Mouse (Mus musculus): Measurements from ENCODE around the gene Tatdn2. TPM values are rescaled to one million over a fixed set of nuclear protein-coding genes. Genes with fewer than 3 reads are reported as not detected.
A peak's percentile ranks its signal among the peaks of the same experiment; 100 is the strongest.

Gene Tatdn2
- 22.5 and 23.2 TPM in 2 replicates for total RNA-seq (2015)
- total RNA-seq (2017) = 107 and 126 TPM in 2 replicates

DNA sequence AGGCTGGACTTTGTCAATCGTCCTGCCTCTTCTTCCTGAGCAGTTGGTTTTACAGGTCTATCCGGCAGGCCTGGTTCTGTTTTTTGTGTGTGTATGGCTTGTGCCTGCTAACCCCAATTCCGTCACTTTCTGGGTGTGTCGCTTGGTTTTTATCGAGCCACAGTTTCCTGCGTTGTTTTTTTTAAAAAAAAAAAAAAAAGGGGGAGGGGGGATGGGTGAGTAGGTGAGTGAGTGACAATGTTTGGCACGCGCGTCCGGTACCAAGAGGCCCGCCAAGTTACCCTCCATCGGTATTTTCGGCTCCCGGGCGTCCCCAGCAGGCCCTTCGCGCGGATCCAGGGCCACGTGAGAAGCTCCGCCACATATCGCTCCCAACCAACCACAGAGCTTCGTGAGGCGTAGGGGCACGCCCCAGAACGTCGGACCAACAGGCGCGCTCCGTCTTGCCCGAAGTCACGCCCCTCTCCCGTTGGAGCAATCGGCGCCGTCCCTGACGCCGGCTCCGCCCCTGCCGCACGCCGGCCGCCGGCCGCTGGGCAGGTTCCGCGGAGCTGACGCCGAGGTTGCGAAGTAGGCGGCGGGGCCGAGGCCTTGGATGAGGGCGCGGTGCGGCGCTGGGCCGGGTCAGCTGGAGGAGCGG is at the start of gene Tatdn2:
TSS of gene Tatdn2 (plus strand) at position 469 of the 640 bp plus-strand sequence.
- peak; percentile 85 for ATAC-seq (ENCODE audit: poor library complexity, severe bottlenecking)

DNA sequence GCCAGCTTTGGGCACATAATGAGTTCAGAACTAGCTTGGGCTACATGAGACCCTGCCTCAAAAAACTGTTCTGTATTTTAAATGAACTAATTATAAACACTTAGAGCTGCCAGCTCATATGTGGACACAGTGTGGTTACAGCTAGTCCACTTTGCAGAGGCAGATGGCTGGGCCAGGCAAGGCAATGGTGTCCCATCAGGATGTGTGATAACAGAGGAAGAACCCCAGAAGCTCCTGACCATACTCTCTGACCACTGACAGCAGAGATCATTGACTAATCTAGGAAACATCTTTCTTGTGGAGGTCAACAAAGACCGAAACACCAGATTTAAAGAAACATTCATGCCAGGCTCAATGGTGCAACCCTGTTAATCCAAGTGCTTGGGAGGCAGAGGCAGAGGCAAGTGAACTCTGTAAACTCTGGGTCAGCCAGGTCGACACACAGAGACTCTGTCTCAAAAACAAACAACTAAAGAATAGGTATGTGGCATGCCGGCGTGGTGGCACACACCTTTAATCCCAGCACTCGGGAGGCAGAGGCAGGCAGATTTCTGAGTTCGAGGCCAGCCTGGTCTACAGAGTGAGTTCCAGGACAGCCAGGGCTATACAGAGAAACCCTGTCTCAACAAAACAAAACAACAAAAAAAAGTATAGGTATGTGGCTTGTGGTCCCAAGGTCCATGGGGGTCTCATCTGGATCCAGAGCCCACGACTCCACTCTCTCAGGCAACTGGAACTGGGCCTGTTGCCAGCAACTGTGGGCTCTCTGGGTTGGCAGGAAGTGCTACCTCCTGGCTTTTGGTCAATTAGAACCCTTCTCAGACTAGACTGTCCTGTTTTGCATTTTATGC is 47.3 kb upstream of the Tatdn2 start:
- ATAC-seq (ENCODE audit: poor library complexity, severe bottlenecking) = peak; percentile 20

DNA sequence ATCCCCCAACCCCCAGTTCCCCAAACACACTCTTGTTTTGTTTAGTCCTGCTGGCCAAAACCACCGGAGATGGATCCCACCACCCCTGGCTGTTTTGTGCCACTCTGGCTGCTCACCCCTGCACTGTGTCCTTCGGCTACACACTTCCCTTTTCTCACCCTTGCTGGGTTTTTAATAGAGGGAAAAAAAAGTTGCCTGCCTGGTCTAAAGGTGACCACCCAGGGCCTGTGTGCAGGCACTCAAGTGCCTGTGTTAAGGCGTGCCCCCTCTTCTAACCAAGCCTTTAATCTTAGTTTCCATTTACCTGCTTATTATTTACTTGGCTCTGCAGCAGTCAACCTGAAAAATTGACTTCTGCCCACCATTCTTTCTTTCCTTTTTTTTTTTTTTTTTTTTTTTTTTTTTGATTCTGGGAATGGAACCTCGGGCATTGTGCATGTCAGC is 46.6 kb upstream of the Tatdn2 start:
- ATAC-seq (ENCODE audit: poor library complexity, severe bottlenecking) = peak; percentile 47

DNA sequence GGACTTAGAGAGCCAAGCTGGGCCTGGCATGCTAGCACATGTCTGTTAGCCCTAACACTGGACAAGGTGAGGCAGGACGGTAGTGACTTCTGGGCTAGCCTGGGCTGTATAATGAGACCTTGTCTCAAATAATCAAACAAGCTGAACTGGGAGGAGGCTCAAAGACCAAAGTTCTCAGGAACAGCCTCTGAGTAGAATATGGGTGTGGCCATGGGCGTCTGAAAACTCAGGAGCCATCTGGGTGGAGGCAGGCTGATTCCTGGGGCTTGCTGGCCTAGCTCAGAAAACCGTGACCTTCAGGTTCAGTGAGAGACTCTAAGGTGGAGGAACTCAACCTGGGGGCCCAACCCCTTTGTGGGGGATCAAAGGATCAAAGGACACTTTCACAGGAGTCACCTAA is 45.2 kb upstream of the Tatdn2 start:
- ATAC-seq (ENCODE audit: poor library complexity, severe bottlenecking) = no peak

DNA sequence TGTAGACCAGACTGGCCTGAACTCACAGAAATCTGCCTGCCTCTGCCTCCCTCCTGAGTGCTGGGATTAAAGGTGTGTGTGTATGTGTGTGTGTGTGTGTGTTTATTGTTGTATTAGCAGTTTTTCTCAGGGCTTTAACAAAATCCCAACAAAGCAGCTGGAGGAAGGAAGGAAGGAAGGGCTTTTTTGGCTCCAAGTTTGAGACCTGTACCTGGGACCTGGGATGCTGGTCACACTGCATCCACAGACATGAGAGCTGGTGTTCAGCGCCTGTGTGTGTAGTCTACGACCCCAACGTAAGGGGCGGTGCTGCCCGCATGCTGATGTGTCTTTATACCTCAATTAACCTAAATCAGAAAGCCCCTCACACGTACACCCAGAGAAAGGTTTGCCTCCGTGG is 43.3 kb upstream of the Tatdn2 start:
- no peak for ATAC-seq (ENCODE audit: poor library complexity, severe bottlenecking)

DNA sequence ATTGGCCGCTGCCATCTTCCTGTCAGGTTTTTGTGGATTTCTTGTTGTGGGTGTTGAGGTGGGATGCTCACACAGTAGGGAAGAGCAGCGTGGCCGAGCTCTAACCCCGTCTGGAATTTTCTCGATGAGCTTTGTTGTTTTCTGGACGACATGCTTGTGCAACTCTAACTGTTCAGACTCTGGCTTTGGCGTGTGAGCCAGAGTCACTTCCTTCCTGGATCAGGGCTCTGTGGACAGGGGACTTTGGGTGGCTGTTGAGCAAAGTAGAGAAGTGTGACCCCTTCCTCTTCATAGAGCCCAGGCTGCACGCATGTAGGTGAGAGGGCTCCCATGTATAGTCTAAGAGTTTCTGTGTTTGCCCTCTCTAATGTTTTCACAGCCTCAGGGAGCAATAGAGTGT is 42.7 kb upstream of the Tatdn2 start:
- peak; percentile 70 for ATAC-seq (ENCODE audit: poor library complexity, severe bottlenecking)

DNA sequence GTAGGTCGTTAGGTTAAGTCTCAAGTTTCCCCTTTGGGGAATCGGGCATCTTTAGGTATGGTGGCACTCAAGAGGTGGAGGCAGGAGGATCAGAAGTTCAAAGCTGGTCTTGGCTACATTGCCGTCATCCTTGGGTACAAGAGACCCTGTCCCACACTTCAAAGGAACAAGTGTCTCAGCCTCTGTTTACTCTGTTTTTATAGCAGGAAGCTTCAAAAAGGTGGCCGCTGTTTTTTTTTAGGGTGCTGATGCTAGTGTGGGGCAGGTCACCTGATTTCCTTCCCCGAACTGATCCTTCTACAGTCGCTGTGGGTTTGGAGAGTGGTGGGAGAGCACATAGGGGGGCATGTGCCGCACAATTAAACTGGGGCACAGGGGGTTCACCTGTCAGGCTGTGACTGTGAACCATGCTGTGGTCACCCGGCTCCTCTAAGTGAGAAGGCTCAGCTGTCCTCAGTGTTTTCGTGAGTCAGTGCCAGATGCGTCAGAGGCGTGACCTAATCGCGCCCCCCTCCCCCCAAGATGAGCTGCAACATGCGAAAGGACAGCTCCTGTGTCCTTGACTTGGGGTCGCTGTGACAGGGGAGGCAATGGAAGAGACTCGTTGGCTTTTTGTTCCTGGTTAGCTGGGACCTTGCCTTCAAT is 42.0 kb upstream of the Tatdn2 start:
- peak; percentile 62 for ATAC-seq (ENCODE audit: poor library complexity, severe bottlenecking)

DNA sequence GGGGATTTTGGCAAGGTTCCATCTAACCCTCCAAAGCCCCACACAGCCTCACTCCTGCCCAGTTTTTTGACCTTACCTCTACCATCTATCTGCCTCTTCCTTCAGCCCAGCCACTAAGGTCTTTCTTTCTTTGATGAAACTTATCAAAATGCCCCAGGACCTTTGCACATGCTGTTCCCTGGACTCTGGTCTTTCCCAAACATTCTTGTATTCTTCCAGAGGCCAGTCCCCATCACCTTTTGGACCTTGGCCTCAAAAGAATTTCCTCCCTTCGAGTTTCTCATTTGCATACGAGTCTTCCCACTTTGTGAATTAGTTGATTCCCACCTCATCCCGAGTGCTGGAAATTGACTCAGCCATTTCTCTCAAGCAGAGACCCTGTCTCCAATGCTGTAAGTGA is 41.4 kb upstream of the Tatdn2 start:
- ATAC-seq (ENCODE audit: poor library complexity, severe bottlenecking) = no peak

DNA sequence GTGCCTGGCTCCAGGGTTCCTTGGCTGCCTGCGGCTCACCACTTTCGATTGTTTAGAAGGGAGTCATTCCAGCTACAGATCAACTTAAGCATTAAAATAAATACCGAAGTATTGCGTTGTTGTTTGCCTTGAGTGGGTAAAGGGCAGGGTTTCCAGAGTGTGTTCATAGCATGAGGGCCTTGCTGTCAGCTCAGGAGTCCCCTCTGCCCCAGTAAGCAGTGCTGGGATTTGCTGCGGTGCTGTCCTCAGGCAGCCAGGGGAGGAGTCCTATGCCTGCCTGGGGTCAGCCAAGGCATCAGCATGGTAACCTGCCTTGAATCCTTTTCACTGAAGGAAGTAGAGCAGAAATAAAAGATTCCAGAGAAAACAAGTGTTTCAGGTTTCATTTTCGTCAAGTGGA is 40.0 kb upstream of the Tatdn2 start:
- ATAC-seq (ENCODE audit: poor library complexity, severe bottlenecking) = no peak

DNA sequence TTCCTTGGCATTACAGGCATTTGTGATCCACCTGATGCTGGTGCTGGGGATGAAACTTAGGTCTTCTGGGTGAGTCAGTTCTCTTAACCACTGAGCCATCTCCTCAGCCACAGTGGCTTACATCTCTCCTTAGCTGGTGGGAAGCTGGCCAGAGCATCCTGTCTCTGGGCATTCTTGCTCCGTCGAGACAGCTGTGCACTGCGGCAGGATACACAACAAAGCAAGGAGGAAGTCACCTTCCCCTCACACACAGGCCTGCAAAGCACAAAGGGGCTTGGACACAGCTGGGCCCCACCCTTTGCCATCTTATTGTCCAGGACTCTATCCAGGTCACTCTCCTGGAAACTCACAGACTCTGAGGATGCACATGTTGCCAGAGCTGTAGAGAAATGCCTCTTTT is 38.6 kb upstream of the Tatdn2 start:
- no peak for ATAC-seq (ENCODE audit: poor library complexity, severe bottlenecking)

DNA sequence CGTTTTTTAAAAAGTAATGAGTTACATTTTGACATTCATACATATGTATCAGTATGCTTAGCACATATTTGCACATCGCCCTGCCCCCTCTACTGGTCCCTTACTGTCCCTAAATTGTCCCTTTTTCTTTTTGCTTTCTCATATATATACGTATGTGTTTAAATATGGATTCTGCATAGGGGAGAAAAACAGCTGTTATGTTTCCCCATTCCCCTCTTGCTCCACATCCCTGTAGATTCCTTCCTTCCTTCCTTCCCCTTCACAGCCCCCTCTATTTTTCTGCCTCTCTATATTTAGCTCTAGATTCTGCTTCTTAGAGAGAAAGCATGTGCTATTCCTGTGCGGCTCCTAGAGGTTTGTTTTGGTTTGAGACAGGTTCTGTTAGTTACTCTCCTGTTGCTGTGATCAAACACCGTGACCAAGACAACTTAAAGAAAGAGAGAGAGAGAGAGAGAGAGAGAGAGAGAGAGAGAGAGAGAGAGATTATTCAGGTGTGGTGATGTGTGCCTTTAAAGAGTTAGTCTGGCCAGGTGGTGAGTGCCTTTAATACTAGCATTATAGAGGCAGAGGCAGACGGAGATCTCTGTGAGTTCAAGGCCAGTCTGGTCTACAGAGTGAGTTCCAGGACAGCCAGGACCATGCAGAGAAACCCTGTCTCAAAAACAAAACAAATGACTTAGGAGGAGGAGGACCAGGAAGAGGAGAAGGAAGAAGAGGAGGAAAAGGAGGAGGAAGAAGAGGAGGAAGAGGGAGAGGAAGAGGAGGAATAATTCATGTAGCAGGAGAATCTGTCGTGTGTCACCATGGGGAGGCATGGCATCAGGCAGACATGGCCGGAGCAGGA is 37.0 kb upstream of the Tatdn2 start:
- ATAC-seq (ENCODE audit: poor library complexity, severe bottlenecking) = no peak

DNA sequence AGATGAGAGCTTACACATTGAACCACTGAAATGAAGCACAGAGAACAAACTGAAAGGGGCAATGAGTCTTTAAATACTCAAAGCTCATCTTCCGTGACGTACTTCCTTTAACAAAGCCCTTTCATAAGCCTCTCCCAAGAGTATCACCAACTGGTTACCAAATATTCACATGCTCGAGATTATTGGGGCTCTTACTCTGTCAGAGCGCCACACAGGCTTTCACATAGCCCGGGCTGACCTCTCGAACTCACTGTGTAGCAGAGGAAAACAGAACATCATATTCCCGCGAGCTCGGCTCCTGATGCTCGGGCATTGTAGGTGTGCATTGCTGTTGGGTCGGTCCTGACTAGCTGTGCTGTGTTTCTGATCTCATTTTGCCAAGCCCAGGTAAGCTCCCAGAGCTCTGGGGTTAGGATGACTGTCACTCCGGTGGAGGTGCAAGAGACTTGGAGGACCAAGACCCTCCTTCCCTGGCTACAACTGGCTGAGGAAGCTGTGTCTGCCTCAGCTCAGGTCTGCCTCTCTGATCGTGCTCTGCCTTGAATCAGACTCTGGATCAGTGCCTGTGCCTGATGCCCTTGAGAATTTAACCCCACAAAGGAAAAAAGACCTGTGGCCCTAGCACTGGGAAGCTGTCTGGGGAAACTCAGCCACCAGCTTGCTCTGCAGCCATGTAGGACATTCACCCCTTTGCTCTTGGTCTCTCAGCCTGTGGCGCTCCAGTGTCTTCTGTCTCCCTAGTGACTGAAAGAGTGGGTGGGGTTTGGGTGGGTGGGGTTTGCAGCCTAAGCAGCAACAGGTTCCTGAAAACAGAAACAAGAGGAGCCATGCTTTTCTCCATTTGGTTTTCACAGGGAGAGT is 36.1 kb upstream of the Tatdn2 start:
- ATAC-seq (ENCODE audit: poor library complexity, severe bottlenecking) = peak; percentile 43

DNA sequence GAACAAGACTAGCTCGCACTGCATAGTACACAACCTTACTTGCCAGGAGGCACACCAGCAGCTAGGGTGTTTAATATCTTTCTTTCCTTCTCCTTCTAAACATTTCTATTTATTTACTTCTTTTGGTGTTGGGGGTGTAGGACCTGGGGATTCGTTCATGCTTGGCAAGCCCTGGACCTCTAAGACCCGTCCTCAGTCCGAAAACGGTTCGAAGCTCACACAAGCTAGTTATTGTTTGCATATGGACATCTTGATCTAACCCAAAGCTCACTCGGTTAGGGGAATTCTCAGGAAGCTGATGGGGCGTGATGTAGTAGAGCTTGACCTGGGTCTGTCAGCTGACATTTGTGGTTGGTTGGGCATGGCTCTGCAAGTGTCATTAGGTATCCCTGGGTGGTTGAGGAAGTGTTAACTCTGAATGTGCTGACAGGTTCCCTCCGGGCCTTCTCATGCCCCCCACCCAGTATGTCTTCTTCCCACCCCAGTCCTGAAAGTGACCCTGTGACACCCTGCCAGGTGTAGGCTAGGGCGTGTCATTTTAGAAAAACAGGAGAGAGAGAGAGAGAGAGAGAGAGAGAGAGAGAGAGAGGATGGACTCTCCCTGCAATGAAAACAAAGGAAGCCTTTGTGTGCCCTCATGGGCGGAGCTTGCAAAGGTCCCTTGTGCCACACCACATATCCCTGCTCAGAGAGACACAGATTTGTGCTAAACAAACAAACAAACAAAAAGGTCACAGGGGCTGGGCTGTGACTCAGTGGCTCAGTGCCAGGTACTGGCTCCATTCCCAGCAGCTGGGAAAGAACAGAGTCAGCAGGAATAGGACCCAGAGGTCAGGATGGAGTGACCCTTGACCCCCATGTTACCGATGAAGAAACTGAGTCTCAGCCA is 35.3 kb upstream of the Tatdn2 start:
- peak; percentile 35 for ATAC-seq (ENCODE audit: poor library complexity, severe bottlenecking)

DNA sequence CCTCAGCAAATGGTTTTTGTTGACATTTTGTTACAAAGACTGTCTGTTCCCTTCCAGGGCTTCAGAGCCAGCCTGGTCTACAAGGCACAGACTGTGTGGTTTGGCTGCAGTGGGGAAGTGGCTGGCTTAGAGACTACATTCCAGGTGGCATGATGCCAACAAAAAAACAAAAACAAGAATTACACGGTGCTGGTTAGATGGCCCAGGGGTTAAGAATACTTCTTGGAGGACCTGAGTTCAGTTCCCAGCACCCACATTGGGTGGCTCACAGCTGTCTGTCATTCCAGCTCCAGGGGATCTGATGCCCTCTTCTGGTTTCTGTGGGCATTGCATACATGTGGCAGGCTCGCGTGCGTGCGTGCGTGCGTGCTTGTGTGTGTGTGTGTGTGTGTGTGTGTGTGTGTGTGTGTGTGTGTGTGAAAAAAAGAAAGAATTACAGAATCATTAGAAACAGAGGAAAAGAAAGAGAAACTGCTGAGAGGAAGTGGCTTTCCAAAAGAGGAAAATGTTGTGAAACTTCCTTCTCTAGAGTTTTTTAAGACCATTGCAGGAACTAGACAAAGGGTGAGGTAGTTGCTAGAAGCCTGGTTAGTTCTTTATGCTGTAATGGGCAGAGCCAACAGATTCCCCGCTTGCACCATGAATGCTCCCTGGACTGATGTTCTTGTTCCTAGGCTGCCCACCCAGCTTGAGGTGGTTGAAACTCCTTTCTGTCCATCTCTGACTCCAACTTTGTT is 33.7 kb upstream of the Tatdn2 start:
- peak; percentile 56 for ATAC-seq (ENCODE audit: poor library complexity, severe bottlenecking)

DNA sequence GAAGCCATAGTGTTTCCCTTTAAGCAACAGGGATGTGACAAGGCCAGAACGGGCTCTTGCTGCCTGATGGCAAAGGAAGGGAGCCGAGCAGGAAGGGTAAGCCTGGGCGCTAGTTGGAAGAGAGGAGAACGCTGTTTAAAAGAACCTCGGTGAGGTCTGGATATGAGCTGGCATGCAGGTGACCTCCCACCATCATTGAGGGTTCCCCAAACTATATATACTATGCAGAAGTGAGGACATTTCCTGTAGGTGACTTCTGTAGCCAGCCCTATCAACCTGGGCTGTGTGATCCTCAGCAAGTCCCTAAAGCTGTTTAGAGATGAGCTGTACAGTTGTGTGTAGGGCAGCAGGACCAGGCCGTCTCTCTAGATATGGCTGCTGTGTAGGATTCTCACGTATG is 32.5 kb upstream of the Tatdn2 start:
- no peak for ATAC-seq (ENCODE audit: poor library complexity, severe bottlenecking)

DNA sequence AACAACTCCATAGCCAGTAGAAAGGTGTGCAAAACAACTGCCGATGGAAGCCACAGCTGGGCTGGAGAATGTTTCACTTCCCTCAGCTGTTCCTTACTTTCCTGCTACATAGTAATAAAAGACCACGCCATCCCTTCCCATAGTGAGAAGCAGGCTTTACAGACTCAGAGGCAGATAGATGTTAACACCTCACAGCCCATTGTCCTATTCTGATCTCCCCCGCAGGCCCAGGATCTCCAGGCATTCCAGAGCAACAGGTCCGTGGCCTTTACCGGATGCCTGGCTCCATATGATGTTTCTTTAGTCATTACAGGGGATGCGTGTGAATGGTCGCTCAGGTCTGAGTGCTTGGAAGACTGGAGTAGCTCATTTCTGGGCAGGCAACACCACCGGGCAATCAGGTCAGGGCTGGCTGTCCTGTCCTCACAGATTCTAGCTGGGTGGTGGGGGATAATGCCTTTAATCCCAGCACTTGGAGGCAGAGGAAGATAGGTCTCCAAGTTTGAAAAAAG is 29.2 kb upstream of the Tatdn2 start:
- ATAC-seq (ENCODE audit: poor library complexity, severe bottlenecking) = no peak

DNA sequence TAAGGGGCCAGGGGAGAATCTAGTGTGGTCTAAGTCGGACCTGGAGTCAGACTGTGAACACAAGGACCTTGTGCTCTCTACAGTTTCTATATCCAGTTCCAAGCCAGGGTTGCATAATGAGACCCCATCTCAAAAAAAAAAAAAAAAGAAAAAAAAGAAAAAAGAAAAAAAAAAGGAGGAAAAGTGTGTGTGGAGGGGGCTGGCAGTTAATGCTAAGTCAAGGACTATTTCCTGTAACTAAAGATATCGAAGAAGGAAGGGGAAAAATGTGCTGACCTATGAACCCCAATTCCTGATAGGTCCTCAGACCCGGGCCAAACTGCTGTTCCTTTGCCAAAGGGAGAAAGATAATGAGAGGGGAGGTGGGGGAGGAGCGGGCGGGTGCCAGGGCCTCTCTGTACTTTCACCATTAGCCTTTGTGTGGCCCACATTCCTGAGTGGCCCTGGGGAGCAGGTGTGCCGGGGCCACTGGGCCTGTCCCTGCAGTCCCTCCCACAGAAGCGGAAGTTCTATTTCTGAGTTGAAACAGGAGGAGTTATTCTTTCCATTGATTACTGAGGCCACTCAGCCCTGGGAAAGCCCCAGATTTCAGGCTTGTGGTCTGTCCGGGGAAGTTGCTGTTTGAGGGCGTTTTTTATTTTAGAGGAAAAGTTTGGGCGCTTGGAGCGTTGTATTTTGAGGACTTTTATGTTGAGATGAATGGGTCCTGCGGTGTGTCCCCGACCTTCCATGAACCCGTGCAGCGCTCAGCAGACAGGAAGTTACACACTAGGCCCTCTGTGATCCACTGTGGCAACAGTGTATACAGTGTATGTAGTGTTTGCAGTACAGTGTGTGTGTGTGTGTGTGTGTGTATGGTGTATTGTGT is 28.3 kb upstream of the Tatdn2 start:
- ATAC-seq (ENCODE audit: poor library complexity, severe bottlenecking) = peak; percentile 82

Measured in megakaryocyte, adult 5-6 weeks (primary cell).